Mouse (Mus musculus) midbrain, embryonic 13.5 days (tissue): ENCODE measurements around the gene Gm42674. TPM values are rescaled to one million over a fixed set of nuclear protein-coding genes. Genes with fewer than 3 reads are reported as not detected.

ENCODE experiments used
- ATAC-seq: fragments of 200-750 bp; cut with Nextera tagmentation; 2 replicates; pipeline ENCODE4 v1.8.0; 2017; ENCODE audit warnings: mild to moderate bottlenecking, moderate TSS enrichment, moderate library complexity
- H3K27ac ChIP-seq: fragments of 300-500 bp; sonication (generic); 2 replicates; pipeline ENCODE4 v1.5.1; 2015; ENCODE audit warnings: inconsistent platforms, mild to moderate bottlenecking, moderate library complexity
- H3K27me3 ChIP-seq: fragments of 300-500 bp; sonication (generic); 2 replicates; pipeline ENCODE4 v1.6.1; 2015; ENCODE audit warnings: mild to moderate bottlenecking, inconsistent platforms
- H3K36me3 ChIP-seq: fragments of 300-500 bp; sonication (generic); 2 replicates; pipeline ENCODE4 v1.6.1; 2015; ENCODE audit warnings: mild to moderate bottlenecking, inconsistent platforms
- H3K4me1 ChIP-seq: fragments of 300-500 bp; sonication (generic); replicated peaks from 2 replicates; pipeline ENCODE4 v1.6.1; 2015; ENCODE audit warnings: inconsistent platforms
- H3K4me2 ChIP-seq: fragments of 300-500 bp; sonication (generic); replicated peaks from 2 replicates; pipeline ENCODE4 v1.6.1; 2015; ENCODE audit warnings: moderate library complexity, mild to moderate bottlenecking, inconsistent platforms
- H3K4me3 ChIP-seq: fragments of 300-500 bp; sonication (generic); replicated peaks from 2 replicates; pipeline ENCODE4 v1.5.1; 2015; ENCODE audit warnings: mild to moderate bottlenecking, inconsistent platforms
- H3K9ac ChIP-seq: fragments of 300-500 bp; sonication (generic); replicated peaks from 2 replicates; pipeline ENCODE4 v1.6.1; 2015; ENCODE audit warnings: mild to moderate bottlenecking, inconsistent platforms
- H3K9me3 ChIP-seq: fragments of 300-500 bp; sonication (generic); 2 replicates; pipeline ENCODE4 v1.6.1; 2016; ENCODE audit warnings: mild to moderate bottlenecking, inconsistent platforms
- polyA plus RNA-seq: library from polyadenylated mRNA; unstranded; fragments of >200 nt; fragmentation: Nextera tagmentation; extraction: Ambion mirVana; gene quantifications from 2 replicates; pipeline ENCODE4 v1.2.1, GENCODE M21; 2015

Gm42674 gene
- polyA plus RNA-seq, 1 experiment from 2014 or later, result not detected

DNA sequence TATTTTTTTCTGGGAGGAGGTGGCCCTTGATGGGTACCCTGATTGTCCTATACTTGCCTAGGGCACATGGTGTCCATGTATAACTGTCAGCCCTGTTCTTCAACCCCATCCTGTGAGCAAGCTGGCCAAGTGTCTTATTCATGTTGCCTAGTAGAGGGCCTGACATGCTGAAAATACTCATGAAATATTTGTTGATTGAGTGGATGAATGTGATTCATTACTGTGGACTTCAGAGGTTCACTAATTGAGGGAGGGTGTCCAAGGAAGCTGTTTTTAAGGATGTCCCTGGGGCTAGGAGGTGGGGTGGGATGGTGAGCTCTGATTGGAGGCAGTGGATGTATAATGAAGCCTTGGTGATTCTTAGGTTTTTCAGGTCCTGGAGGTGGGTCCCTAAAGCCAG lies 52.0 kb downstream of the Gm42674 start, which contains the start of gene S100a7a:
Gene S100a7a (plus strand): TSS at position 301 of the 400 bp plus-strand sequence.
- Histone ChIP-seq H3K9ac (no peak within 1 kb of the TSS), H3K36me3 (no peaks in the 10 kb centered on the region), H3K4me3 (no peak within 1 kb of the TSS), H3K27ac (no peak within 1 kb of the TSS), H3K4me1 (no peaks in the 10 kb centered on the region), H3K4me2 (no peak within 1 kb of the TSS), H3K27me3 (no peaks in the 10 kb centered on the region), H3K9me3 (no peaks in the 10 kb centered on the region)
- no peak for ATAC-seq

Other genes starting within 250 kb of the Gm42674 start
- gene Slc27a3, start 212.0 kb upstream of the Gm42674 start, polyA plus RNA-seq, result 20.2 and 21.8 TPM in 2 replicates
- 29.1 and 32.6 TPM in 2 replicates for gene Ints3, start 168.3 kb upstream of the Gm42674 start, polyA plus RNA-seq
- gene Npr1, start 136.0 kb upstream of the Gm42674 start, polyA plus RNA-seq, result 1.8 and 2.4 TPM in 2 replicates
- 343 and 361 TPM in 2 replicates for gene Ilf2, start 125.8 kb upstream of the Gm42674 start, polyA plus RNA-seq
- gene Snapin, start 110.9 kb upstream of the Gm42674 start, polyA plus RNA-seq, result 87.9 and 89.1 TPM in 2 replicates
- gene Chtop, start 92.4 kb upstream of the Gm42674 start, polyA plus RNA-seq, result 205 and 212 TPM in 2 replicates
- gene S100a1, start 87.5 kb upstream of the Gm42674 start, polyA plus RNA-seq, result 4.7 and 6.9 TPM in 2 replicates
- gene S100a13, start 87.5 kb upstream of the Gm42674 start, polyA plus RNA-seq, result 7.7 and 9.9 TPM in 2 replicates
- not detected in 2 replicates for gene S100a14, start 75.0 kb upstream of the Gm42674 start, polyA plus RNA-seq
- gene S100a16, start 64.7 kb upstream of the Gm42674 start, polyA plus RNA-seq, result 33.7 and 39.5 TPM in 2 replicates
- gene S100a3, start 41.3 kb upstream of the Gm42674 start, polyA plus RNA-seq, result not detected in 2 replicates
- not detected in 2 replicates for gene S100a2, start 11.7 kb upstream of the Gm42674 start, polyA plus RNA-seq
- 0.83 and 1.1 TPM in 2 replicates for gene S100a4, start 1.9 kb downstream of the Gm42674 start, polyA plus RNA-seq
- gene S100a5, start 6.6 kb downstream of the Gm42674 start, polyA plus RNA-seq, result not detected in 2 replicates
- gene S100a6, start 11.0 kb downstream of the Gm42674 start, polyA plus RNA-seq, result 19.7 and 25.0 TPM in 2 replicates
- gene S100a7a, start 52.1 kb downstream of the Gm42674 start, polyA plus RNA-seq, result not detected in 2 replicates
- gene S100a8, start 67.1 kb downstream of the Gm42674 start, polyA plus RNA-seq, result 2.8 and 4.7 TPM in 2 replicates
- gene S100a9, start 93.8 kb downstream of the Gm42674 start, polyA plus RNA-seq, result 2.4 and 2.7 TPM in 2 replicates
- gene Pglyrp4, start 125.0 kb downstream of the Gm42674 start, polyA plus RNA-seq, result not detected in 2 replicates
- gene Gm5849, start 176.0 kb downstream of the Gm42674 start, polyA plus RNA-seq, result not detected in 2 replicates